Mouse (Mus musculus): ENCODE results near the gene 5830411N06Rik. TPM values are rescaled to one million over a fixed set of nuclear protein-coding genes. Genes with fewer than 3 reads are reported as not detected.

5830411N06Rik gene
- total and polyA plus RNA-seq, 3 experiments: not detected

- no peak overlapping the region for H3K4me3 ChIP-seq (replicated peaks in 1 of 3; ENCODE audit: low read depth in 2 of 3, low read length in 2 of 3, poor library complexity in 1 of 3)
Observed at GRCm38 (mm10) chr7:140206904-140207303, 40.2 kb upstream of the 5830411N06Rik start.

GRCm38 (mm10) chr7:140208153-140208552, 38.9 kb upstream of the 5830411N06Rik start:
- in situ Hi-C loops (cut with MboI; ENCODE audit: low pct_ligation_motif_present, low pct_unique_long_range_greater_than_20kb, low sequenced_read_pairs): no loop called here
- no peak overlapping the region for H3K4me2 ChIP-seq (ENCODE audit: insufficient read depth, low read depth, poor library complexity, severe bottlenecking)

More at GRCm38 (mm10) chr7:140206904-140207303, 40.2 kb upstream of the 5830411N06Rik start:
- dilution Hi-C loops (cut with MboI; ENCODE audit: extremely low pct_ligation_motif_present, extremely low pct_unique_long_range_greater_than_20kb, low sequenced_read_pairs): no loop called here
- Histone ChIP-seq H3K4me2 (ENCODE audit: insufficient read depth, low read depth, poor library complexity, severe bottlenecking) (no peak overlapping the region), H3K27me3 (replicated peaks) (peaks cover 94% of the 10 kb centered on the region), H3K4me1 (ENCODE audit: control insufficient read depth in 1 of 2, insufficient read depth in 2 of 2) (no peaks in the 10 kb centered on the region), H3K9me3 (replicated peaks; ENCODE audit: low read length) (no peaks in the 10 kb centered on the region), H3K79me2 (replicated peaks; ENCODE audit: control insufficient read depth, extremely low read depth, insufficient read depth, poor library complexity, severe bottlenecking) (no peaks in the 10 kb centered on the region), H3K36me3 (replicated peaks in 1 of 2; ENCODE audit: control insufficient read depth in 1 of 2, insufficient read depth in 1 of 2, low read length in 1 of 2) (no peaks in the 10 kb centered on the region), H3K27ac (ENCODE audit: insufficient read depth, low read depth) (no peak overlapping the region), H3K9ac (ENCODE audit: insufficient read depth, low read depth) (no peak overlapping the region)
- no peak for DNase-seq (ENCODE audit: extremely low read depth)
- in situ Hi-C loops (cut with MboI; ENCODE audit: low pct_ligation_motif_present, low pct_unique_long_range_greater_than_20kb, low sequenced_read_pairs): no loop called here
- TF ChIP-seq ZNF384 (IDR thresholded peaks at IDR 0.05; ENCODE audit: low read depth, low read length): no peak
- TF ChIP-seq ELF1 (IDR thresholded peaks at IDR 0.05; ENCODE audit: low read depth, low read length): no peak
- TF ChIP-seq SMC3 (IDR thresholded peaks at IDR 0.05; ENCODE audit: low read depth, low read length): no peak
- TF ChIP-seq PAX5 (IDR thresholded peaks at IDR 0.05; ENCODE audit: low read length): no peak
- TF ChIP-seq JUN (IDR thresholded peaks at IDR 0.05; ENCODE audit: insufficient read depth, low read depth, low read length): no peak
- no peak for TF ChIP-seq IRF4 (IDR thresholded peaks at IDR 0.05; ENCODE audit: low read depth, low read length)
- no peak for TF ChIP-seq SIN3A (IDR thresholded peaks at IDR 0.05; ENCODE audit: low read length)
- TF ChIP-seq JUND (conservative IDR thresholded peaks at IDR 0.05; ENCODE audit: low read depth, low read length): no peak
- no peak for TF ChIP-seq ZKSCAN1 (IDR thresholded peaks at IDR 0.05; ENCODE audit: borderline replicate concordance, low read depth, low read length)
- TF ChIP-seq TBP (conservative IDR thresholded peaks at IDR 0.05; ENCODE audit: low read depth, low read length): no peak
- TF ChIP-seq MAFK (IDR thresholded peaks at IDR 0.05; ENCODE audit: insufficient replicate concordance, low read length): no peak
- TF ChIP-seq E2F4 (IDR thresholded peaks at IDR 0.05; ENCODE audit: insufficient replicate concordance, low read depth, low read length): no peak
- no peak for TF ChIP-seq POLR2A (IDR thresholded peaks at IDR 0.05; ENCODE audit: low read depth, low read length)
- TF ChIP-seq MAZ (IDR thresholded peaks at IDR 0.05; ENCODE audit: low read depth, low read length): no peak

More at GRCm38 (mm10) chr7:140208153-140208552, 38.9 kb upstream of the 5830411N06Rik start:
- H3K9ac ChIP-seq (ENCODE audit: insufficient read depth, low read depth): no peak overlapping the region
- H3K79me2 ChIP-seq (replicated peaks; ENCODE audit: control insufficient read depth, extremely low read depth, insufficient read depth, poor library complexity, severe bottlenecking): no peaks in the 10 kb centered on the region
- no peak for TF ChIP-seq SMC3 (IDR thresholded peaks at IDR 0.05; ENCODE audit: low read depth, low read length)
- no peak for TF ChIP-seq TCF12 (IDR thresholded peaks at IDR 0.05; ENCODE audit: low read depth, low read length)
- TF ChIP-seq RCOR1 (conservative IDR thresholded peaks at IDR 0.05; ENCODE audit: low read depth, low read length): no peak
- no peak for TF ChIP-seq RAD21 (IDR thresholded peaks at IDR 0.05; ENCODE audit: low read depth, low read length)
- no peak for TF ChIP-seq ZNF384 (IDR thresholded peaks at IDR 0.05; ENCODE audit: low read depth, low read length)
- TF ChIP-seq UBTF (IDR thresholded peaks at IDR 0.05; ENCODE audit: low read depth, low read length): no peak
- TF ChIP-seq HCFC1 (IDR thresholded peaks at IDR 0.05; ENCODE audit: low read depth, low read length): no peak
- TF ChIP-seq GABPA (IDR thresholded peaks at IDR 0.05; ENCODE audit: insufficient replicate concordance, low read depth, low read length): no peak
- no peak for TF ChIP-seq PAX5 (IDR thresholded peaks at IDR 0.05; ENCODE audit: low read length)
- TF ChIP-seq CHD2 (IDR thresholded peaks at IDR 0.05; ENCODE audit: low read length): no peak
- peaks cover 94% of the 10 kb centered on the region for H3K27me3 ChIP-seq (replicated peaks)
- DNase-seq (ENCODE audit: extremely low read depth): no peak
- H3K4me1 ChIP-seq (ENCODE audit: control insufficient read depth in 1 of 2, insufficient read depth in 2 of 2): no peaks in the 10 kb centered on the region
- H3K9me3 ChIP-seq (replicated peaks; ENCODE audit: low read length): no peaks in the 10 kb centered on the region
- H3K27ac ChIP-seq (ENCODE audit: insufficient read depth, low read depth): no peak overlapping the region
- no peaks in the 10 kb centered on the region for H3K36me3 ChIP-seq (replicated peaks in 1 of 2; ENCODE audit: control insufficient read depth in 1 of 2, insufficient read depth in 1 of 2, low read length in 1 of 2)
- H3K4me3 ChIP-seq (replicated peaks in 1 of 3; ENCODE audit: low read depth in 2 of 3, low read length in 2 of 3, poor library complexity in 1 of 3): no peak overlapping the region
- dilution Hi-C loops (cut with MboI; ENCODE audit: extremely low pct_ligation_motif_present, extremely low pct_unique_long_range_greater_than_20kb, low sequenced_read_pairs): no loop called here
